Mouse (Mus musculus): ENCODE results near the gene Olfr1394.
"Not testable (repeated sequence)": the region's sequence is repeated elsewhere in the genome, so short reads cannot be mapped to it uniquely, and the experiment has no call there.

Olfr1394 gene

GRCm38 (mm10) chr11:49154077-49154476 lies at the start of gene Olfr1394:
Gene Olfr1394, plus strand, starts transcription at chr11:49154377.
- no peak for DNase-seq (ENCODE audit: low spot score in 2 of 2)

GRCm38 (mm10) chr11:49105752-49106151 lies 48.4 kb upstream of the Olfr1394 start:
- DNase-seq (ENCODE audit: low spot score in 2 of 2): no peak

- no peak for DNase-seq (ENCODE audit: low spot score in 2 of 2)
Observed at GRCm38 (mm10) chr11:49107650-49108537, 46.3 kb upstream of the Olfr1394 start.

- no peak for DNase-seq (ENCODE audit: low spot score in 2 of 2)
Observed at GRCm38 (mm10) chr11:49108833-49109232, 45.3 kb upstream of the Olfr1394 start.

GRCm38 (mm10) chr11:49111000-49111399 lies 43.2 kb upstream of the Olfr1394 start:
- no peak for DNase-seq (ENCODE audit: low spot score in 2 of 2)

- no peak for DNase-seq (ENCODE audit: low spot score in 2 of 2)
Observed at GRCm38 (mm10) chr11:49112624-49113219, 41.5 kb upstream of the Olfr1394 start.

- no peak for DNase-seq (ENCODE audit: low spot score in 2 of 2)
Observed at GRCm38 (mm10) chr11:49114158-49114557, 40.0 kb upstream of the Olfr1394 start.

GRCm38 (mm10) chr11:49114774-49115173 lies 39.4 kb upstream of the Olfr1394 start, which contains the start of gene Olfr1396:
Gene Olfr1396, minus strand, starts transcription at chr11:49114874.
- DNase-seq (ENCODE audit: low spot score in 2 of 2): no peak

- no peak for DNase-seq (ENCODE audit: low spot score in 2 of 2)
Observed at GRCm38 (mm10) chr11:49119635-49120034, 34.5 kb upstream of the Olfr1394 start.

GRCm38 (mm10) chr11:49124169-49124568 lies 30.0 kb upstream of the Olfr1394 start:
- DNase-seq (ENCODE audit: low spot score in 2 of 2): no peak

GRCm38 (mm10) chr11:49141974-49142373 lies 12.2 kb upstream of the Olfr1394 start, which contains the start of gene Olfr1395:
Gene Olfr1395, plus strand, starts transcription at chr11:49142274.
- no peak for DNase-seq (ENCODE audit: low spot score in 2 of 2)

- DNase-seq (ENCODE audit: low spot score in 2 of 2): no peak
Observed at GRCm38 (mm10) chr11:49156821-49157814, 2.9 kb downstream of the Olfr1394 start.

GRCm38 (mm10) chr11:49168839-49169611 lies 14.8 kb downstream of the Olfr1394 start:
- DNase-seq (ENCODE audit: low spot score in 2 of 2): peak in 1 of 2 experiments; percentile 13

GRCm38 (mm10) chr11:49170576-49170975 lies 16.4 kb downstream of the Olfr1394 start:
- no peak for DNase-seq (ENCODE audit: low spot score in 2 of 2)

GRCm38 (mm10) chr11:49175345-49175744 lies 21.2 kb downstream of the Olfr1394 start:
- no peak for DNase-seq (ENCODE audit: low spot score in 2 of 2)

- DNase-seq (ENCODE audit: low spot score in 2 of 2): not testable (repeated sequence)
Observed at GRCm38 (mm10) chr11:49176047-49176779, 22.0 kb downstream of the Olfr1394 start.

- DNase-seq (ENCODE audit: low spot score in 2 of 2): no peak
Observed at GRCm38 (mm10) chr11:49183172-49183571, 29.0 kb downstream of the Olfr1394 start.

GRCm38 (mm10) chr11:49186452-49186851 lies 32.3 kb downstream of the Olfr1394 start:
- no peak for DNase-seq (ENCODE audit: low spot score in 2 of 2)

GRCm38 (mm10) chr11:49186955-49187488 lies 32.8 kb downstream of the Olfr1394 start, which contains the start of gene Btnl9:
Gene Btnl9, minus strand, starts transcription at chr11:49187159.
- DNase-seq (ENCODE audit: low spot score in 2 of 2): no peak

GRCm38 (mm10) chr11:49187701-49188100 lies 33.5 kb downstream of the Olfr1394 start:
- no peak for DNase-seq (ENCODE audit: low spot score in 2 of 2)

Data from frontal cortex, postnatal 10 days (tissue).